Mouse (Mus musculus): ENCODE measurements around the gene Espl1.

Gene Espl1

DNA sequence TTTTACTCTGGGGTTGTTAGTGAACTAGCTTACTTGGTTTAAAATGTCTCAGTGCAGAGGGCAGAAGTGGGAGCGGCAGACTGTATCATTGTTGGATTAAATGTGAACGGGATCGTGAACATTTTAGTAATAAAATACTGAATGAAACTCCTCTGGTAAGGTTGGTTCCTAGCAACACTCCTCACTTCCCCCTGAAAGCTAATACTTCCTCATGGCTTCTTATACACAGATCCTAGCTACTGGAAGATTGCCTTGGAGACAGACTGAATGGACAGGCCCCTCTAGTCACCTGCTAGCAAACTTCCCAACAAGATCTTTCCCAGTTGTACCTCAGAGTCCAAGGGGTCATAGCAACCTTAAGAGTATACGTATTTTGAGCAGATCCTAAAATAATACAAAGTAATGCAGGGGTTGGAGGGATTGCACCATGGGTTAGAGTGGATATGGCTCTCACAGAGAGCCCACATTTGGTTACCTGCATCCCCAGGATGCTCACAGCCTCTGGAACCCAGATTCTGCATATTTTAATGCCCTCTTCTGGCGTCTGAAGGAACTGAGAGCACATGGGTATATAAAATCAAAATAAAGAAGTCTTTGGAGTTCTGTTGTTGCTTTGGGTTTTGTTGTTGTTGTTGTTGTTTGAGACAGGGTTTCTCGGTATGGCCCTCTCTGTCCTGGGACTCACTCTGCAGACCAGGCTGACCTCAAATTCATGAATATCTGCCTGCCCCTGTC, 21.9 kb upstream of the Espl1 start:
- no peak for DNase-seq (ENCODE audit: low spot score in 2 of 2)

DNA sequence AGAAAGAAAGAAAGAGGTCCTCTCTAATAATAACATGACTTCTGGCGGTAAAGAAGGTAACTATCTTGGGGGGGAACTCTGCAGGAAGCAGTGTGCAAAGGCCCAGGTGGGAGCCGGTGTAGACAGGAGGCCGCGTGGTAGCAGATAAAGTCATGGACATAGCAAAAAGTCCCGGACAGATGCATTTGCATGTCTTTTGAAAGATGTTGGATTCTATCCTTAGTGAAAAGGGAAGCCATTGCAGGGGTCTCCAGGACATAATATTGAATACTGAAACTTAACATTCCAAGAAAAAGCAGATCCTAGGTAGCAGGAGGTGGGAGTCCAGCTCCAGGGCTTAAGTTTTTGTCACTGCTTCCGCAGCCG, 17.4 kb upstream of the Espl1 start:
- DNase-seq (ENCODE audit: low spot score in 2 of 2) = no peak

DNA sequence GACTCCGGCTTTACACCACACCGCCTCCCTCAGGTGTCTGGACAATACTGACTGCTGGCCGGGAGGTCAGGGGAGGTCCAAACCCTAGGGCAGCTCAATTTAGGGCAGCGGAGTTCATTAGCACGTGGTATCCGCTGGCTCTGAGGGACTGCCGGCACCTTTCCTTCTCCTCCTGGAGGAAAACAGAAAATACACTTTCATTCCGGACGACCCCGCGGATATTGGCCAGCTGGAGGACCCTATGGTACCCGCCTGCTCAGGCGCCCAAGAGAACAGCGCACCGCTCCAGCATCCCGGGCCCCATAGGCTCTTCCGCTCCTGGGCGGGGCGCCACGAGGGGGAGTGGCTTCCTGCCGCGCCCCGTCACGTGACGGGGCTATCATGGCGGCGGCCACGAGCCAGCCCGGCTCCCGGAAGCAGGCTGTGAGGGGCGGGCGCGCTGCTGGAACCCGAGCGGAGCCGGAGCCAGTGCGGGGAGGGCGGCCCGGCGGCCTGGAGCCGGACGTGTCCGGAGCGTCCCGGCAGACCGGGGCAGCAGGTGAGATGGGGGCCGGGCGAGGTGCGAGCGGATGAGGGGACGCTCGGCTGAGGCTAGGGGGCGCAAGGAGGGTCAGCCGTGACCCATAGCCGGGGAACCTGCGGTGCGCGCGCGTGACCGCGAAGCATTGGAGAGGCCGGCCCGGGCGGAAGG, 16.8 kb upstream of the Espl1 start, which contains the start of gene Mfsd5:
Mfsd5 (plus strand) TSS at position 363 of the 691 bp plus-strand sequence.
- DNase-seq (ENCODE audit: low spot score in 2 of 2) = peak; percentile 85 to 88

DNA sequence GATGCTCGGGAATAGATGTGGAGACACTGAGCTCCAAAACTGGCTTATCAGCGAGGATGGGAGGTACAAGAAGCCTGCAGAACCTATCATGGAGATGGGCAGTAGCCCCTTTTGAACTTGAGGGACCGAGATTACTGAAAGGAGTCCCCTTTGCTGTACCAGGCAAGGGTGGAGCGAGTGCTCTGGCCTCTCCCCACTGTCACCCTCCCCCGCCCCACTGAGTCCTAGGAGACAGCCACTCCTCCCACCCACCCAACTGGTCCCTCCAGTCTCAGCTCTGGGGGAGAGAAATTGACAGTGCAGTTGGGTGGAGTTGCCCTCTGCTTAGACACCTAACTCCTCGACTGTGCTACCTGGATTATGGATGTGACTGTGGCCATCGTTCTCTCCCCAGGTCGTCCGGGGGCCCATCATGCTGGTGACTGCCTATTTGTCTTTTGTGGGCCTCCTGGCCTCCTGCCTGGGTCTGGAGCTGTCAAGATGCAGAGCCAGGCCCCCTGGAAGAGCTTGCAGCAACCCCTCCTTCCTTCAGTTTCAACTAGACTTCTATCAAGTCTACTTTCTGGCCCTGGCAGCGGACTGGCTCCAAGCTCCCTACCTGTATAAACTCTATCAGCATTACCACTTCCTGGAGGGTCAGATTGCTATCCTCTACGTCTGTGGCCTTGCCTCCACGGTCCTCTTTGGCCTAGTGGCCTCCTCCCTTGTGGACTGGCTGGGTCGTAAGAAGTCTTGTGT, 16.1 kb upstream of the Espl1 start:
- no peak for DNase-seq (ENCODE audit: low spot score in 2 of 2)

DNA sequence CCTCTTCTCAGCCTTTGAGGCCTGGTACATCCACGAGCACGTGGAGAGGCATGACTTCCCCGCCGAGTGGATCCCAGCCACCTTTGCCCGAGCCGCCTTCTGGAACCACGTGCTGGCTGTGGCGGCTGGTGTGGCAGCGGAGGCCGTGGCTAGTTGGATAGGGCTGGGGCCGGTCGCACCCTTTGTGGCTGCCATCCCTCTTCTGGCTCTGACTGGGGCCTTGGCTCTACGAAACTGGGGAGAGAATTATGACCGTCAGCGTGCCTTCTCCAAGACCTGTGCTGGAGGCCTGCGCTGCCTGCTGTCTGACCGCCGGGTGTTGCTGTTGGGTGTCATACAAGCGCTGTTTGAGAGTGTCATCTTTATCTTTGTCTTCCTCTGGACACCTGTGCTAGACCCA, 15.4 kb upstream of the Espl1 start:
- no peak for DNase-seq (ENCODE audit: low spot score in 2 of 2)

DNA sequence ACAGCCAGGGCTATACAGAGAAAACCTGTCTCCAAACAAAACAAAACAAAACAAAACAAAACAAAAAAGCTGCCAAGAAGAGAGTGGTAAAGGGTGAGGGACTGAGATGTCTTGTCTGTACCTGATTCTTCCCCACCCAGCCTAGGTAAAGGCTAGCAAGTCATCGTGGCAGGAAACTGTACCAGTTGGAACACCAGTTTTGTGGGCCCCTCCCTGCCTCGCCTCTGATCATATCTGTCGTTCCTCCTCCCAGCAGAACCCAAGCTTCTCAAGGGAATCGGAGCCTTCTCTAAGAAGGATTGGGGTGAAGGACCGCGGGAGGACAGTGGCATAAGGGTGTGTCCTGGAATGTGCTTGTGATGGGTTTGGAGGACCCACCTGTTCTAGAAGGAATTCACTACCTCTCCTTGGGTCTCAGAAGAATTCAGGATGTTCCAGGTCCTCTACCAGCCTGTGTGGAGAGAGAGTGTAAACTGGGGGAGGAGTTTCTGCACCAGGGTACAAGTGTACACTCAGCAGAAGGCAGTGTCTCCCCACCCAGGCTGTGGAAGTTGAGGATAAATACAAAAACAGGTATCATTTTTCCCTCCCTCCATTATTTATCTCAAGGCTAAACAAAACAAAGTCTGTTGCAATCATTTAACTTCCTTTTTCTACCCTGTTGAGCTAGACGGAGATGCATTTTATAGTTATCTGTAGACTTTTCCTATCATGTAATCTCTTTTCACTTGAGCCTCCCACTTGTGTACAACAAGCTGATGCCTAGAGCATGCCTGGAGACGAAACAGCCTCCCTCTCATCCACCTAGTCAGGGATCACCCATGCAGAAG, 13.4 kb upstream of the Espl1 start:
- no peak for DNase-seq (ENCODE audit: low spot score in 2 of 2)

DNA sequence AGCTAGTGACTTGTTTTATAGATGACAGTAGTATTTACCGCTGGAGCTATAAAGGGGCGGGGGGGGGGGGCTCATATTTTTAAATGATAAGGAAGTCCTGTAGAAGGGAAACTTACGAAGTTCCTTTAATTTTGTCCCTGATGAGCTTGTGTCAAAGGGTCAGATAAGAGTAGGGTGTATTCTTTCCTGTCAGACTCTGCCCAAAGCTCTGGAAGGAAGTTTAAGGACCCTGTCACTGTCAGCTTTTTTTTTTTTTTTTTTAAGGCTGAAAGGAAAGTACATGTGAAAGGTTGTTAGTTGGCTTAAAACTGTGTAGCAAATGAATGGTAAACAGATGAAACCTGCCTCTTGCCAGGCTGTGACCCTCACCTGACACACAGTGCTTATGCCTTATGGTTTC, 12.4 kb upstream of the Espl1 start:
- no peak for DNase-seq (ENCODE audit: low spot score in 2 of 2)

DNA sequence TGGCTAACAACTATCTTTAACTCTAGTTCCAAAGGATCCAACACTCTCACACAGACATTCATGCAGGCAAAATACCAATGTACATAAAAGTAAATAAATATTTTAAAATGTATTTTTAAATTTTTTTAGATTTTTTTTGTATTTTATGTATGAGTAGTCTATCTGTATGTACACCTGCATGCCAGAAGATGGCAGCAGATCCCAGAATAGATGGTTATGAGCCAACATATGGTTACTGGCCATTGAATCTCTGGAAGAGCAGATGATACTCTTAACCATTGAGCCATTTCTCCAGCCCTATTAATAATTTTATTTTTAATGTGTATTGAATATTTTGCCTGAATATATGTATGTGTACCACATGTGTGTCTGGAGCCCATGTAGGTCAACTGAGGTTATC, 8.7 kb upstream of the Espl1 start:
- peak in 1 of 2 experiments; percentile 33 for DNase-seq (ENCODE audit: low spot score in 2 of 2)

DNA sequence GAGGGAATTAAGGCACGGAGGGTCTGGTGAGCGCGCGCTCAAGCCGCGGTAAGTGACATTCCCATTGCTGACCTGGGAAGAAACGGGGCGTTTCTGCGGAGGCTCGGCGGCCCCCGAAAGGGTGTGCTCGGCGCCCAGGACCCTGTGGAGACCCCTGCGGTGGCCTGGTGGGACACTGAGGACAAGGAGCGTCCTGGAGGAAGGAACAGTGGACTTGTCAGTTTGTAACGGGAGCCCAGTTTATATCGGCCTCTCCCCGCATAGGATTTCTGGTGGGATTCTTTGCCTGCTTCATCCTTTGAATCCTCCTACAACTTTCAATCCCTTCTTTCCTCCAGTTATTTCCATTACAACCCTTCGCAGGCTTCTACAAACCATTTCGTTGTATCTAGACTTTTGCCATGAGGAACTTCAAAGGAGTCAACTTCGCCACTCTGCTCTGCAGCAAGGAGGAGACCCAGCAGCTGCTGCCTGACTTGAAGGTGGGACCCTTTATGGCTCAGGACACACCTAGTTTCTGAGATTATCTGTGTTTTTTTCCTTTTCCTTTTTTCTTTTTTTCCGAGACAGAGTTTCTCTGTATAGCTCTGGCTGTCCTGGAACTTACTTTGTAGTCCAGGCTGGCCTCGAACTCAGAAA, 421 bp downstream of the Espl1 start:
- DNase-seq (ENCODE audit: low spot score in 2 of 2) = no peak

DNA sequence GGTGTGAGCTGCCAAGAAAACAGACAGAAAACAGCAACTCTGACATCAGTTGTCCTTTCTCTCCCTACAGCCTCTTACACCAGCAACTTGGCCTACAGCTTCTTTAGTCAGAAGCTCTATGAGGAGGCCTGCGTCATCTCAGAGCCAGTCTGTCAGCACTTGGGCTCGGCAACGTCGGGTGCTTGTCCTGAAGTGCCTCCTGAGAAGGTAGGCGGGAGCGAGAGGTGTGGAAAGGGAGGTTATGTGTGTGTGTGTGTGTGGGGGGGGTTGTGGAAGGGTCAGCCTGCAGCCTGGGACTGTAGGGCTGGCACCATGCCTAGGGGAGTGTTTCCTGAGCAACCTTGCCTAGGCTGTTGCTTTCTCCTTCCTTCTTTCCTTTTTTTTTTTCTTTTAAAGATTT, 6.5 kb downstream of the Espl1 start:
- DNase-seq (ENCODE audit: low spot score in 2 of 2) = no peak

DNA sequence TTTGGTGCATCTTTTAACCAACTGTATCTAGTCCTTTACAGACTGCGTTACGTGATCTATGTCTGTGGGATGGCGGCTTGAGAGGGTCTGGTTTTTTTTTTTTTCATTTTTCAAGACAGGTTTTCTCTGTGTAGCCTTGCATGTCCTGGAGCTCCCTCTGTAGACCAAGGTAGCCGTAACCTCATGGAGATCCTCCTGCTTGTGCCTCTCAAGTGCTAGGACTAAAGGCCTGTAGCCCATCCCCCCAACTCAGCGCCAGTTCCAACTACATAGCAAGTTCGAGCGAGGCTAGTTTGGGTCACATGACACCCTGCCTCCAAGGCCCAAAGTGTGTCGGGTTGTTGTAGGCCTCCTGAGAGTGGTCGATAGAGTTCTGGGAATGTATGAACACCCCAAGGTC, 12.7 kb downstream of the Espl1 start:
- no peak for DNase-seq (ENCODE audit: low spot score in 2 of 2)

DNA sequence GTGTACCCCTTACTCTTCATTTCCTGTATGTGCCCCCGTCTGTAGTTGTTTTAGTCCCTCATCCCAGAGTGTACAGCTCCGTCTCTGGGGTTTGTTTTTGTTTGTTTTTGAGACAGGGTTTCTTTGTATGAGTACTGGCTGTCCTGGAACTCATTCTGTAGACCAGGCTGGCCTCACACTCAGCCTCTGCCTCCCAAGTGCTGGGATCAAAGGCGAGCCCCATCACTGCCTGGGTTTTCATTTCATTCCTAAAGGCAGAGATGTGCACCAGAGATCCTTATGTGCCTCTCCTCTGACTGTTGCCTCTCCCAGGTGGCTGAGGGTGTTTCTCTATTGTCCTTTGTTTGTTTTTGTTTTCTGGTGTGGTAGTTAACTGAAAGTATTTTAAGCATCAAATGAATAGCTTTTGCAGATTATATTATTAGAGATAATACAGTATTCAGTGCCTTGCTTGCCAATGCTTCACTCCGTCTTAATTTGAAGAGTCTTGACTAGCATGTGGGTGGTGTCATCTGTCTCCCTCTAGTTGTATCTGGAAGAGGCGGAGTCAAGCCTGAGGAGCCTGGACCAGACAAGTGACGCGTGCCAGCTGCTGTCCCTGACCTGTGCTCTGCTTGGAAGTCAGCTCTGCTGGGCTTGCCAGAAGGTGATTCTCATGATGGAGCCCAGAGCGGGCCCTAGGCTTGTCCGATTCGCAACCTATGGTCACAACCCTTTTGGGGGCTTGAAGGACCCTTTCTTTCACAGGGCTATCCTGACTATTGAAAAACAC, 14.2 kb downstream of the Espl1 start:
- peak; percentile 77 to 80 for DNase-seq (ENCODE audit: low spot score in 2 of 2)

DNA sequence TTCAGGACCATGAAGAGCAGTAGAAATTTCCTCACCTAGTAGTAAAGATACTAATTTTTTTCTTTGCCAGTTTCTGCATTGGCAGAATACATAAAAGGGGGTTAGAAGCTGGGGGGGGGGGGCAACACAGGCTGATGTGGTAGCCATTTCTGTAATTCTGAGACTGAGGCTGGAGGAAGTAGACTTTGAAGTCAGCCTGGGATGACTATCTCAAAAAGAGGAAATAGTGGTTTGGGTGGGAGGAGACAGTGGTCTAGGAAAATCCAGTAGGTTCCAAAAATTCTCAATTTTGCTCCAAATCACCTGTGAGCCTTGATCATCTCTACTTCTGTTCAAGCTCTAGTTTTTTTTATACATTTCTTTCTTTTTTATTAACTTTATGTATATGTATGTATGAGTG, 15.4 kb downstream of the Espl1 start:
- DNase-seq (ENCODE audit: low spot score in 2 of 2) = no peak

DNA sequence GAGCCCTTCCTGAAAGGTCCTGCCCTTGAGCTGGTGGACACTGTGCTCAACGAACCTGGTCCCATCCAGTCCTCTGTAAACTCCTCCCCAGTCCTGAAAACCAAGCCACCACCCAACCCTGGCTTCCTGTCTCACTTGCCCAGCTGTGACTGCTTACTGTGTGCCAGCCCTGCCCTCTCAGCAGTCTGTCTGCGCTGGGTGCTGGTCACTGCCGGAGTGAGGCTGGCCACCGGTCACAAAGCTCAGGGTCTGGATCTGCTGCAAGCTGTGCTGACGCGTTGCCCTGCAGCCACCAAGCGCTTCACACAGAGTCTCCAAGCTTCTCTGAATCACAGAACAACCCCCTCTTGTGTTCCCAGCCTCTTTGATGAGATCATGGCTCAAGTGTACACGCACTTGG, 19.2 kb downstream of the Espl1 start:
- peak; percentile 43 to 60 for DNase-seq (ENCODE audit: low spot score in 2 of 2)

DNA sequence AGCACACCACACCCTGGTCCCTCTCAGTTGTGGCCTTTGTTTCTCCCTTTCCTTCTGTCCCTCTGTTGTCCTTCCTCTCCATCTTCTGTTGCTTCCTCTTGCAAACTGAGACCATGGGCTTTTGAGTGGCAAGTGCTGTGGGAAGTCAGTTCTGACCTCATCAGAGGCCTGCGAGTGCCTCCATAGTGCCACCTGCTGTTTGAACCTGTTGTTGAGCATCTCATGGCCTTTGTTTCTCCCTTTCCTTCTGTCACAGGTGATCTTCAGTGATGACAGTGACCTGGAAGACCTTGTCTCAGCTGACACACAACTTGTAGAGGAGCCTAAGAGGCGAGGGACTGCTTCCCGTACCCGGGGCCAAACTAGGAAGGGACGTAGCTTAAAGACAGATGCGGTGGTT, 20.2 kb downstream of the Espl1 start:
- DNase-seq (ENCODE audit: low spot score in 2 of 2) = peak; percentile 60 to 67

DNA sequence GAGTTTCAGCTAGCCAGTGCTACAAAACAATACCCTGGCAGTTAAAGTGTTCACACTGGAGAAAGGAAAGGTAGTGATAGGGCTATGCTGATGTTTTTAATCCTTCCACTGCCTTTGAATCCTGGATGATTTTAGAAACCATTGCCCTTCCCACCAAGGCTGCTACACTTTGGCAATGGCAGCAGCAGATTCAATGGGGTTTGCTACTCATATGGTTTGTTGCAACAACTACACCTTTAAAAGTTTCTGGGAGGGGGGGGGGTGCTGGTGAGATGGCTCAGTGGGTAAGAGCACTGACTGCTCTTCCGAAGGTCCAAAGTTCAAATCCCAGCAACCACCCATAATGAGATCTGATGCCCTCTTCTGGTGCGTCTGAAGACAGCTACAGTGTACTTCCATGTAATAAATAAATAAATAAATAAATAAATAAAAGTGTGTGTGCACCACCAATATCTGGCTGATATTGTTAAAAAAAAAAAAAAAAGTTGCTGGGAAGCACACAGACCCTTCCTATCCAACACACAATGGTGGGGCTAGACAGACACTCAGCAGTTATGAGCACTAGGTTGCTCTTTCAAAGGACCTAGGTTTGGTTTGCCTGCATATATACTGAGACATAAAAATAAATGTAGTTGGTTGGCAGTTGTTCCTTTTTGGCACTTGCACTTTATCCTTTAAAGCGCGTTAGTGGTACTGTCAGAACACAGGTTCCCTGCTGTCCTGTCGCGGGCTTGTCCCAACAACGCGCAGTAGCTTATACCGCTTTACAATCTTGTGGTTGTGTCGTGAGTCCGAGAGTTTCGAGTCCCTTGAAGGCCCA, 28.8 kb downstream of the Espl1 start:
- peak in 1 of 2 experiments; percentile 12 for DNase-seq (ENCODE audit: low spot score in 2 of 2)

DNA sequence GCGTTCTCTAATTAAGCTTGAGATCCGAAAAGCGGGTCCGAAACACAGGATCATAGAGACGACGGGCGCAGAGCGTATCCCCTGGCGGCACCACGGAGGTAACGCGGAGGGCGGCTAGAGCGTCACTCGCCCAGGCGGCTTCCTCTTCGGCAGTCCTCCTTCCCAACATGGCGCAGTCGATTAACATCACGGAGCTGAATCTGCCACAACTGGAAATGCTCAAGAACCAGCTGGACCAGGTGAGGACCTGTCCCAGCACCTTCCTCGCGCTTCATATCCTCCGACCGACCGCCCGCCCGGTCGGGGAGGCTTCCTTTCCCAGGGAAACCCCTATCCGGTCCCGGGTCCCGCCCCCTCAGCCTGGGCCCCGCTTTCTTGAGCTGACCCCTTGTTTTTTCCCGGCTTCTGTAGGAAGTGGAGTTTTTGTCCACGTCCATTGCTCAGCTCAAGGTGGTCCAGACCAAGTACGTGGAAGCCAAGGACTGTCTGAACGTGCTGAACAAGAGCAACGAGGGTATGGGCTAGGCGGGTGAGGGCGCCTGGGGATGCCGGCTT, 30.0 kb downstream of the Espl1 start, which contains the start of gene Pfdn5:
Pfdn5 (plus strand) TSS at position 95 of the 555 bp plus-strand sequence.
- DNase-seq (ENCODE audit: low spot score in 2 of 2) = peak; percentile 83 to 88

DNA sequence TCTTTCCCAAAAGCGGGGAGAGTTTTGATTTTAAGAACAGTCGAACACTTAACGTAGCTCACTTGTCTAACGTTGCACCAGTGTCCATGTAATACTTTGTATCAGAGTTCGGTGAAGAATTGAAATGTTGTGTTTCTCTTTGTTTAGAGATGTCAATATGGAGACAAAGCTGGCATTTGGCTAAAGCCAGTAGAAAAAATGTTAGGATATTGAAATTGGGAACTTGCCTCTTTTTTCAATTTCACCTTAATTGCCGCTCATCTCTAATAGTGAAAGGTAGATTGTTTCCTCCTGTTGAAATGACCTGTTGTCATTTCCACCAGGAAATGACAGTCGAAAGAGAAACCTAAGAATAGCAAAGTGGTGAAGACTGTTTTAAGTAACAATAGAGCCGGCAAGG, 30.8 kb downstream of the Espl1 start:
- DNase-seq (ENCODE audit: low spot score in 2 of 2) = no peak

DNA sequence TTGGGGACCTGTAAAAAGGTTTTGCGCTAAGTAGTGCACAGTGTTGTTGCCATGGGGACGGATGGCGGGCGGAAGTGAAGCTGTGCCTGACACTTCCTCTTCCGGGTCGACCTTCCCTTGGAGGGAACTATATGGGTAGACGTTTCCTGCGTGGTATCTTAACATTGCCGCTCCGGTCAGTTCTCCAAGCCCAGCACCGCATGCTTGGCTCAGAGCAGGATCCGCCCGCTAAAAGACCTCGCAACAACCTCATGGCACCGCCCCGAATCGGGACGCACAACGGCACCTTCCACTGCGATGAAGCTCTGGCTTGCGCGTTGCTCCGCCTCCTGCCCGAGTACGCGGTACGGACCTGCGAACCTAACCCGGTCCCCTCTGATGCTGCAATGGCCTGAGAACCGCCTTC, 35.5 kb downstream of the Espl1 start, which contains the start of gene Myg1:
Myg1 (plus strand) TSS at position 100 of the 406 bp plus-strand sequence.
- peak; percentile 82 to 84 for DNase-seq (ENCODE audit: low spot score in 2 of 2)

Data from heart, adult 9 months (tissue).